Mouse (Mus musculus) olfactory bulb, adult 2 months (tissue): Measurements from ENCODE around the gene Pnmt.

Experiments
- CTCF ChIP-seq: fragments of 200-500 bp; IDR thresholded peaks from 2 replicates; pipeline ENCODE4 v1.5.1; 2012; ENCODE audit warnings: low read depth, mild to moderate bottlenecking, low read length, moderate library complexity; ENCODE audit not compliant: insufficient read depth
- POLR2A ChIP-seq: fragments of 200-500 bp; IDR thresholded peaks from 2 replicates; pipeline ENCODE4 v1.6.1; 2012; ENCODE audit warnings: mild to moderate bottlenecking, low read depth, low read length, moderate library complexity; ENCODE audit not compliant: insufficient read depth

DNA sequence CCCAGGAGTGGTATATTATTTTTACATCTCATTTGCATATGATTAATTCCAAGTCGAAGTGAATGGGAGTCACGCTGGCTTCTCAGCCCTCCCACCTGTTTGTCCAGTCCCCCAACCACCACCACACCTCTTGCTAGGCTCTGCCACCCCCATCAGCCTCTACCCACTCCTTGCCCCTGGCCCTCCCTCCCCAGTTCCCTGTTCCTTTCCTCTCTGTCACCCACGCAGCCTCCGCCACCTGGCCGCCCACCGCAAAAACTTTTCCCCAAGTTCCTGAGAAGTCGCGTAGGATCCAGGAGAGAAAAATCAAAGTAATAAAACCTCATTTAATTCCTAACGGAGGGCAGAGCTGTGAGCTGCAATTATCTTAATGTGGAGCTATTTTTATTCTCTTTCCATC is 40.1 kb upstream of the Pnmt start:
- TF ChIP-seq CTCF, result no peak
- no peak for TF ChIP-seq POLR2A
